Mouse (Mus musculus) midbrain, postnatal 0 days (tissue): ENCODE data around the gene Tenm4. TPM values are rescaled to one million over a fixed set of nuclear protein-coding genes. Genes with fewer than 3 reads are reported as not detected.

ENCODE experiments used
- ATAC-seq: fragments of 200-750 bp; cut with Nextera tagmentation; 2 replicates; pipeline ENCODE4 v1.8.0; 2017; ENCODE audit warnings: moderate number of reproducible peaks, mild to moderate bottlenecking, moderate TSS enrichment, moderate library complexity; ENCODE audit not compliant: low FRiP score
- DNase-seq: peaks from one replicate; pipeline ENCODE4 v3.0.0-alpha.2; 2015; ENCODE audit warnings: low spot score
- H3K27ac ChIP-seq: fragments of 300-500 bp; sonication (generic); 2 replicates; pipeline ENCODE4 v1.5.1; 2014; ENCODE audit warnings: low read depth, mild to moderate bottlenecking, low read length, mixed read lengths
- H3K27me3 ChIP-seq: fragments of 300-500 bp; sonication (generic); 2 replicates; pipeline ENCODE4 v1.6.1; 2014; ENCODE audit warnings: low read length, control low read depth, mixed read lengths; ENCODE audit not compliant: insufficient read depth
- H3K36me3 ChIP-seq: fragments of 300-500 bp; sonication (generic); 2 replicates; pipeline ENCODE4 v1.6.1; 2014; ENCODE audit warnings: low read length, control low read depth, mixed read lengths; ENCODE audit not compliant: insufficient read depth
- H3K4me1 ChIP-seq: fragments of 300-500 bp; sonication (generic); 2 replicates; pipeline ENCODE4 v1.6.1; 2014; ENCODE audit warnings: mild to moderate bottlenecking, control low read depth, antibody characterized with exemption, low read length, mixed read lengths; ENCODE audit not compliant: insufficient read depth
- H3K4me2 ChIP-seq: fragments of 300-500 bp; sonication (generic); 2 replicates; pipeline ENCODE4 v1.6.1; 2014; ENCODE audit warnings: low read depth, mild to moderate bottlenecking, low read length, mixed read lengths; ENCODE audit not compliant: poor library complexity, severe bottlenecking
- H3K4me3 ChIP-seq: fragments of 300-500 bp; sonication (generic); 2 replicates; pipeline ENCODE4 v1.5.1; 2014; ENCODE audit warnings: low read depth, mild to moderate bottlenecking, low read length, moderate library complexity
- H3K9ac ChIP-seq: fragments of 300-500 bp; sonication (generic); replicated peaks from 2 replicates; pipeline ENCODE4 v1.6.1; 2014; ENCODE audit warnings: mild to moderate bottlenecking, low read length, moderate library complexity, mixed read lengths; ENCODE audit not compliant: poor library complexity, severe bottlenecking
- H3K9me3 ChIP-seq: fragments of 300-500 bp; sonication (generic); 2 replicates; pipeline ENCODE4 v1.6.1; 2016; ENCODE audit warnings: low read length, control low read depth
- CTCF ChIP-seq: IDR thresholded peaks from 2 replicates; pipeline ENCODE4 v1.5.1; 2016; ENCODE audit warnings: antibody characterized with exemption, mild to moderate bottlenecking
- WGBS: fragments of 180-500 bp; shearing (Covaris S2); extraction: QIAGEN DNeasy Blood & Tissue Kit; methylation state at CpG from one replicate; pipeline ENCODE4 v1.1.7; 2014; 5-methylcytosine and 5-hydroxymethylcytosine counted together
- polyA plus RNA-seq: library from polyadenylated mRNA; unstranded; fragments of >200 nt; fragmentation: Nextera tagmentation; extraction: Ambion mirVana; gene quantifications from 2 replicates; pipeline ENCODE4 v1.2.1, GENCODE M21; 2015
- total RNA-seq: library from RNA; depleted of rRNA; stranded (reverse); fragments of >200 nt; gene quantifications from 2 replicates; pipeline ENCODE4 v1.2.3, GENCODE M21; 2014

Gene Tenm4
- total and polyA plus RNA-seq, 2 experiments from 2014 or later, result 35.9 to 56.0 TPM

GRCm38 (mm10) chr7:96521956-96522355 lies 350.9 kb downstream of the Tenm4 start:
- no peak overlapping the region for H3K4me2 ChIP-seq
- H3K4me1 ChIP-seq, result no peaks in the 10 kb centered on the region
- H3K27ac ChIP-seq, result no peak overlapping the region
- ATAC-seq, result no peak
- TF ChIP-seq CTCF, result no peak
- 67% methylated on average over 7 of the region's 7 CpGs for WGBS
- no peak overlapping the region for H3K4me3 ChIP-seq
- H3K9me3 ChIP-seq, result no peaks in the 10 kb centered on the region
- no peak overlapping the region for H3K9ac ChIP-seq
- peak; percentile 17 for DNase-seq
- H3K36me3 ChIP-seq, result no peaks in the 10 kb centered on the region
- no peaks in the 10 kb centered on the region for H3K27me3 ChIP-seq

GRCm38 (mm10) chr7:96523673-96524072 lies 352.6 kb downstream of the Tenm4 start:
- ATAC-seq (no peak), DNase-seq (no peak)
- Histone ChIP-seq H3K4me2 (no peak overlapping the region), H3K4me1 (no peaks in the 10 kb centered on the region), H3K27me3 (no peaks in the 10 kb centered on the region), H3K9me3 (no peaks in the 10 kb centered on the region), H3K27ac (no peak overlapping the region), H3K9ac (no peak overlapping the region), H3K36me3 (no peaks in the 10 kb centered on the region), H3K4me3 (no peak overlapping the region)
- TF ChIP-seq CTCF, result no peak
- 85% methylated on average over 2 of the region's 2 CpGs for WGBS

GRCm38 (mm10) chr7:96524486-96525205 lies 353.6 kb downstream of the Tenm4 start:
- Histone ChIP-seq H3K4me2 (no peak overlapping the region), H3K4me3 (no peak overlapping the region), H3K4me1 (no peaks in the 10 kb centered on the region), H3K27ac (no peak overlapping the region), H3K27me3 (no peaks in the 10 kb centered on the region), H3K9ac (no peak overlapping the region), H3K36me3 (no peaks in the 10 kb centered on the region), H3K9me3 (no peaks in the 10 kb centered on the region)
- ATAC-seq, result no peak
- 65% methylated on average over 8 of the region's 8 CpGs for WGBS
- TF ChIP-seq CTCF, result no peak
- DNase-seq, result no peak

- Histone ChIP-seq H3K36me3 (no peaks in the 10 kb centered on the region), H3K4me2 (no peak overlapping the region), H3K4me3 (no peak overlapping the region), H3K27me3 (no peaks in the 10 kb centered on the region), H3K9me3 (no peaks in the 10 kb centered on the region), H3K27ac (no peak overlapping the region), H3K9ac (no peak overlapping the region), H3K4me1 (no peaks in the 10 kb centered on the region)
- WGBS, result 79% methylated on average over 1 of the region's 1 CpGs
- no peak for TF ChIP-seq CTCF
- DNase-seq, result no peak
- no peak for ATAC-seq
Observed at GRCm38 (mm10) chr7:96525344-96525743, 354.3 kb downstream of the Tenm4 start.

- H3K27ac ChIP-seq, result no peak overlapping the region
- no peak overlapping the region for H3K9ac ChIP-seq
- H3K4me1 ChIP-seq, result no peaks in the 10 kb centered on the region
- H3K36me3 ChIP-seq, result no peaks in the 10 kb centered on the region
- no peak overlapping the region for H3K4me3 ChIP-seq
- no peaks in the 10 kb centered on the region for H3K27me3 ChIP-seq
- TF ChIP-seq CTCF, result no peak
- no peak overlapping the region for H3K4me2 ChIP-seq
- WGBS, result 48% methylated on average over 10 of the region's 10 CpGs
- DNase-seq (no peak), ATAC-seq (no peak)
- H3K9me3 ChIP-seq, result no peaks in the 10 kb centered on the region
Observed at GRCm38 (mm10) chr7:96530571-96531426, 359.8 kb downstream of the Tenm4 start.
